Mouse (Mus musculus) lung, postnatal 10 days (tissue): Measurements from ENCODE around the gene Trim7.
"Not testable (repeated sequence)": the region's sequence is repeated elsewhere in the genome, so short reads cannot be mapped to it uniquely, and the experiment has no call there.

Experiments
- DNase-seq: peaks from one replicate; pipeline ENCODE4 v3.0.0; 2021

Trim7 gene

DNA sequence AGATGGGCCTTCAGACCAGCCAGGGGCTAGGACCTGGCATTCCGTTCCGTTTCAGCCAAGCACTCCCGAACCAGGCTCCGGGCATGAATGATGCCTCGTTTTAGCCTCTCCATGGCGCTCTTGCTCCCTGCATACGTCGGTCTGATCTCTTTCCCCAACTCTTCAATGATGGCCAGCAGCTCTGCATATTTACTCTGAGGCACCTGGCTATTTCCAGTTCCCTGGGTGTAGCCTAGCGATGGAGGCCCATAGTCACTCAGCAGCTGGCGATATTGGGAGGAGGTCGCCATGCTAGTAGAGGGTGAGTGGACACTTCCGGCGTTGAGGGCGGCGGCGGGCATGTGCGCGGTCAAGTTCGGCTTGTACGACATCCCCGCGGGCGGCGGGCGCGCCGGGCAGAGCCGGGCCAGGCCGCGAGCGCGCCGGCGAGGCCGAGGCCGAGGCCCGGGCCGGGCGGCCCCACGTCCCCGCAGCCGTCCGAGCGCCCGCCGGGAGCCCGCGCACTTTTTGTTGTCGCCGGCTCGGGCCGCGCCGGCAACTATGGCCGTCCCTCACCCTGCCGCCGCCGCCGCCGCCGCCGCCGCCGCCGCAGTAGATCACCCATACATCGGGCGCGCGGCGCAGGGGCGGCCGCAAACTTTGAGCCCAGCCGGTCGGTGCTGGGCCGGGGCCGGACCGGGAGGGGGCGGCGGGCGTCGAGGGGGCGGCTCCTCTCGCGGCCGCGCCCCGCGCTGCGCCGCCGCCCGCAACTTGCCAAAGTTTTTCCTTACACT lies at the start of gene Trim7, which contains the start of gene Gm12184:
Gene Trim7, plus strand, starts transcription at position 162 of the 773 bp plus-strand sequence.
Gene Gm12184, minus strand, starts transcription at position 677 of the 773 bp plus-strand sequence.
- DNase-seq, result peak; percentile 36

DNA sequence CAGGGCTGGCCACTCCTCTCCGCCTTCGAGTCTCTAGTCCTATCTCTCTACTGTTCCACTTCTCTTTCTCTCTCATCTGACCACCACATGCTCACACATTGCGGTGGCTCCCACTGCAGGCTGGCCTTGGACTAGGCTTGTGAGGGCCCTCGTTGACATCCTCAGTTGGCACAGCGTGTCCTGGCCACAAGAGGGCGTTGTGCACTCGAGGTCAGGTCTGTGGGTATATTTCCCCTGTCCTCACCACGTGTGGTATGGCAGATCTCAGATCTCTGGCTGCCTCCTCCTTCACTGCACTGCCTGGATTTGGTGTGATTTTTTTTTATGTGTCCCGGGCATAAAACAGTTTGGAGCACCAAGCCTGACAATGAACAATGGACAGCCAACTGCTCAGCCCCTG lies 49.3 kb upstream of the Trim7 start:
- DNase-seq, result peak; percentile 32

DNA sequence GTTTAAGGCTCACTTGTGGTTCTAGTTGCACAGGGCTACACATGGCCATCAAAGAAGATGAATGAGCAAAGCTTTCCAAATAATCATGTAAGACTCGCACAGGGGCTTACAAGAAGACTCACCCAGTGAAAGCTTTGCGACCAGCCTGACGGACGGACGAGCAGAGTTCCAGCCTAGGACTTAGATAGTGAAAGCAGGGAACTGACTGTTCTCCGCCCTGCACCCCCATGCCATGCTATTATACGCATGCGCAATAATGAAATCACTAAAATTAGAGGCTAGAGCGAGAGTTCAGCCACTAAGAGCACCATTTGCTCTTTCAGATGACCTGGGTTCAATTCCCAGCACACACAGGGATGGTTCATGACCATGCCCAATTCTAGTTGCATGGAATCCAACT lies 48.6 kb upstream of the Trim7 start:
- DNase-seq, result no peak

DNA sequence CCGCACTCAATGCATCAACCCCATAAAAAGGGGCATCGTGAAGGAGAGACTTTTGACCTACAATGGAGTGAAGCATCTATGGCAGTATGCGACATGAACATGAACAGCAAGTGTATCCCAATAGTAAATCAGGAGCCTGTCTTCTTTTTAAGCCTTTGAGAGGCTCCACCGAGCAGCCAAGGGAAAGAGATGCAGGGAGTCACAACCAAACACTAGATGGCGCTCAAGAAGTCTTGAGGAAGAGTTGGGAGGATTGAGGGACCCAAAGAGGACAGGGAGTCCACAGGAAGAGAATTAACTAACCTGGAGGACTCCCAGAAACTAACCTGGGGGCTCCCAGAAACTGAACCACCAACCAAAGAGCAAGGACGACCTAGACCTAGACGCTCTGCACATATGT lies 46.5 kb upstream of the Trim7 start:
- peak; percentile 68 for DNase-seq

DNA sequence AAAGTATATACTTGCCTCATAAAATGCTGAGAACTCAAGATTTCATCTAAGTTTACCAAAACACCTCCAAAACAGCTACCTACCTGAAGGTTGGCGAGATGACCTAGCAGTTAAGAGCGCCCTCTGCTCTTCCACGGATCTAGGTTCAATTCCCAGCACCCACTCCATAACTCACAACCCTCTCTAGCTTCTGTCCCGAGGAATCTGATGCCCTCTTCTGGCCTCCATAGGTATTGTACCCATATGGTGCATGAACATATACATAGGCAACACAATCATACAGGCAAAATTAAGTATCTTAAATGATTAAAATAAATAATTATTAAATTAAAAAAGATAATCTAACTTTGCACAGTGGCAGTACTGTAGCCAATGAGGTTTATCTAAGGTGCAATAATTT lies 43.7 kb upstream of the Trim7 start:
- no peak for DNase-seq

DNA sequence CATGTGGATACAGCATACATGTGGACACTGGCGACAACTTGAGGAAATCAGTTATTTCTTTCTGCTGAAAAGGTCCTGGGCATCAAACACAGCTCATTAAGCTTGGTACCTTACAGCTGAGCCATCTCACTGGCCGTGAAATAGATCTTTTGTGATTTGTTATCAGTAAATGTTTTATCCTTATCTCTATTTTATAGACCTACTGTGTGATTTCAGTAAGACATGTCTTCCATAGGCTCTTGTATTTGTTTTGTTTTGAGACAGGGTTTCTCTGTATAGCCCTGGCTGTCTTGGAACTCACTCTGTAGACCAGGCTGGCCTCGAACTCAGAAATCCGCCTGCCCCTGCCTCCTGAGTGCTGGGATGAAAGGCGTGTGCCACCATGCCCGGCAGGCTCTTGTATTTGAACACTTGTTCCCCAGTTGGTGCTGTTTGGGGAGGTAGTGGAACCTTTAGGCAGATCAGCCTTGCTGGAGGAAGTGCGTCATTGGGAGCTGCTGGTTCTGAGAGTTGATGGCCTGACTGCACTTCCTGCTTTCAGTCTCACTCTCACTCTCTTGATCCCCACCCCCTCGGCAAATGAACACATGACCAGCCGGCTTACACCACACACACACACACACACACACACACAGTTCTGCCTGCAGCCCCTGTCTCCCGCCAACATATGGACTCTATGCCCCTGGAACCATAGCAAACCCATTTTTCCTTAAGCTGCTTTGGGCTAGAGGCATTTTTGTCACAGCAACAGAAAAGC lies 38.3 kb upstream of the Trim7 start:
- DNase-seq, result peak; percentile 75

DNA sequence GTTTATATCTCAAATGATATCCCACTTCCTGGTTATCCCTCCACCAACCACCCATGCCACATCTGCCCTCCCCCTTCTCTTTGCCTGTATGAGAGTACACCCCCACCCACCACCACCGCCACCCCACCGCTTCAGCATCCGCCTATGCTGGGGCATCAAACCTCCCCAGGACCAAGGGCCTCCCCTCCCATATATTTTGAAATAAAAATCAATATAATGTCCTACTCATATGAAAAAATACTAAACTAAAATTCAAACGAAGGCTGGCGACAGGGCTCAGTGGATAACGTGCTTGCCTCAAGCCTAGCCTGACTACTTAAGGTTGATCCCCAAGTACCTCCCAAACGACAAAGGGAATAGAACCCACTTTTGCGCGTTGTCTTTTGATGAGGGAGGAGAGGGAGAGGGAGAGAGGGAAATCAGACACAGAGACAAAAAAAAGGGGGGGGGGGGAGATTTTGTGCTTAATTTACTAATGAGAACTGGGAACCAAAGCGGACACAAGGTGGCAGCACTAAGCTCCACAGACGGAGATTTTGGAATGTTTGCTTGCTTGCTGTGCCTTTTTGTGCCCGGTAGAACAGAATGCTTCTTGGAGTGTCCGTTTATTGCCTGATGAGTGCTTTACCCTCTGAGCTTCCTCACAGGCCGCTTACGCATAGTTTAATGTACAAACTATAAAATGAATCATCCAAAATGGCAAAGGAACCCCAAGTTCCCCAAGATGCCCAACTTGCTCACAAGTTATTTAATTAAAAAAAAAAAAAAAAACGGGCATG lies 37.4 kb upstream of the Trim7 start:
- peak; percentile 89 for DNase-seq

DNA sequence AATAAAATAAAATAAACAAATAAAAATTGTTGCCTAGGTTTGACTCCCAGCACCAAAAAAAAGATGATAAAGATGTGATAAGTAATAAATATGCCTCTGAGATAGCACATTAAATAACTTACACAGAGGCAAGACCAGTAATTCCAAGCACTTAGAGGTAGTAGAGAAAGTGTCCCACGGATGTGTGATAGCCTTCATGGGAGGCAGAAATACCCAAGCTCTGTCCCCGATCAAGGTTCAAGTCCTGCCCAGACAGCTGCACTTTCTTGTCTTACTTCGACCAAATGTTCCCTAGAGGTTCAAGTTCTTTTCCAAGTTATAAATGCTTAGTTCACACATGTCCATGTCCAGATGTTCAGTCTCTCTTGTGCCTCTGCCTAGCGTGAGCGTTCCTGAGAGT lies 36.7 kb upstream of the Trim7 start:
- no peak for DNase-seq

DNA sequence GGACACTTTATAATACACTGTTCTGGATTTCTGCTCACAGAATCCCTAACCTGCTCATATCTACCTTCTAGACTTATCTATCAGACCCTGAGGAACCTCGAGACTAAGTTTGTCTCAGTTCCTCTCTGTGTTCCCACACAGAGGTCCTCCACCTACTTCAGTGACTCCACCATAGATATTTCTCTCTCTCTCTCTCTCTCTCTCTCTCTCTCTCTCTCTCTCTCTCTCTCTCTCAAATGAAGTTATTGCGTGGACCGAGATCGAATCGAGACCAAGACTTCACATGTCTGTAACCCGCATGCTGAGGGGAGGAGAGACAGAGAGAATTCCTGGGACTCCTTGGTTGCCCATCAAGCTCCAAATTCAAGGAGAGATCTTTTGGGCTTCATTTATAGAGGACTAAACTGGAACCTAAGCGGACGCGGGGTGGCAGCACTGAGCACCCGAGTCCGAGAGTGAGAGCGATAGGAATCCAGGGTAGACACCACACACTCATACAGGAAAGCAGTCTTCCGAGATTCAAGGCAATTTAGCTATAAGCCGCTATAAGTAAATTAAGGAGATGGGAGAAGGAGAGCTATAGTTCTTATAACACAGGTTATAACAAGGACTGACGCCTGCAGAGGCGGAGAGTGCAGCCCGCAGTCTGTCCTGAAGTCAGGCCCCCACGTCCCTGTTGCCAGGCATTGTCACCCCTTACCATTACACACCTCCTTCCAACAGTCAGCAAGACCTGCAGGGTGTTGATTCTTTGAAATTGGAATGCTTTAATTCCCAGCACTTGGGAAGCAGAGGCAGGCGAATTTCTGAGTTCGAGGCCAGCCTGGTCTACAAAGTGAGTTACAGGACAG lies 35.7 kb upstream of the Trim7 start:
- DNase-seq, result peak; percentile 91

DNA sequence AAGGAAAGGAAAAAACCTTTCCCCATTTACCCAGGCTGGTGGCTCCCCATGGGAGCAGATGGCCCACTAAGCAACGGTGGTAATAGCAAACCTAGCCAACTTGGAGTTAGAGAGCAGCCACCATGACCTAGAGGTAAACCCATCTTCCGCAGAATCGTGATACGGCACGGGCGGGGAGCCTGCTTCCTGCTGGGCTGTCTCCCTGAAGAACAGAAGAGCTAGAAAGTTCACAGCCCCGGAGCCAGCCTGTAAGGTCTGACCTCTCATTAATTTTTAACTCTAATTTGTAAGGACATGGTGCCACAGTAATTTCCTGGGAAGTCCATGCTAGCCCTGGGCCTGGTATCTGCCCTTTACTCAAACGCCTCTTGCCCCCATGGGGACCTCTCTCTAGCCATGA lies 35.0 kb upstream of the Trim7 start:
- DNase-seq, result no peak

DNA sequence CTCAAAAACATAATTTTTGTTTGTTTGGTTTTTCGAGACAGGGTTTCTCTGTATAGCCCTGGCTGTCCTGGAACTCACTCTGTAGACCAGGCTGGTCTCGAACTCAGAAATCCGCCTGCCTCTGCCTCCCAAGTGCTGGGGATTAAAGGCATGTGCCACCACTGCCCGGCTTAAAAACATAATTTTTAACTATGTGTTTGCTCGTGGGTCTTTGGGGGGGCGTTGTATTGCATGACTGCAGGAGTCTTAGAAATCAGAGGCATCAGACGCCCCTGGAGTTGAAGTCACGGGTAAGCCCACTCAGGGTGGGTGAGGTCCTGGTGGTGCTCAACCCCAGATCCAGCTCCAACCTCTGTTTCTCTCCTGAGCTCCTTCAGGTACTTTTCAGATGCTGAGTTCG lies 34.0 kb upstream of the Trim7 start:
- not testable (repeated sequence) for DNase-seq

DNA sequence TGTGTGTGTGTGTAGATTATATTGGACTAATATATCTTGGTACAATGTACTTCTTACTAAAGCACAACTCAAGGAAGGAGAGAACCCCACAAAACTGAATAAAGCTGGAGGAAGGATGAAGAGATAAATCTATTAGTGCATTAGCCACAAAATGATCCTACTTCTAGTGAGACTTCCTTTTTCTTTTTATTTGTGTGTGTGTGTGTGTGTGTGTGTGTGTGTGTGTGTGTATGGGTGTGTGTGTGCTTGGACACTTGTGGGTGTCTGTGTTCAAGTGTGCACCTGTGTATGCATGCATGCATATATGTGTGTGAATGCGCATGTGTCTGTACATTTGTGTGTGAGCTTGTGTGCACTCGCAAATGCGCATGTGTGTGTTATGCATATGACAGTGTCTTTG lies 32.8 kb upstream of the Trim7 start:
- no peak for DNase-seq

DNA sequence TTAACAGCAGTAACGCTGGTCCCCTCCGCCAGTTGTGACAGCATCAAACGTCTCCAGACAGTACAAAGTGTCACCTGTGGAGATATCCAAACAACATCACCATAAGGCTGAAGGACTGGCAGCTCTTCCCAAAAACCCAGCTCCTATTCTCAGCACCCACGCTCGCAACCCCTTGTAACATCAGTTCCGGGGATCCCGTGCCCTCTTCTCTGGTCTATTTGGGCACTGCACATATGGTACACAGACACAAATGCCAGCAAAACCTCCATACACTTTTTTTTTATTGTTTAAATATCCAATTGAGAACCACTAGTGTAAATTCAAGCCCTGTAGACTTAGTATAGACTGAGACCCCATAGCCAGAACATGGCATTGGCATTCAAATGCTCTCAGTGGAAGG lies 30.7 kb upstream of the Trim7 start:
- DNase-seq, result no peak

DNA sequence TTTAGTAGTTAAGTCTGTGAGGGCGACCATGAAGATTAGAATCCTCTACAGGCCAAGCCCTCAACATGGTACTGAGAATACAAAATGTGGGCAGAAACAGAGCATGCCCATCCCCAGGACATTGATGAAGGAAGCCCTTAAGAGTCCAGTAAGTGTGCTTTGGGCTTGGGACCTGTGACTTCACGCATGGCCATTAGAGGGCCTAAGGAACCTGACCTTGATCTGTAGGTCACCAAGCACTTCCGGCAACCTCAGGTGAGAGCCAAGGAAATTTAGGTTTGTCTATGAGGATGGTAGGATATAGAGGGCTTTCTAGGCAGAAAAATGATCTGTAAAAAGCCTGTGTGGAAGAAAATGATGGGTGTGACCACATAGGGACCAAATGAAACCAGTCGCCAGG lies 29.6 kb upstream of the Trim7 start:
- DNase-seq, result no peak

DNA sequence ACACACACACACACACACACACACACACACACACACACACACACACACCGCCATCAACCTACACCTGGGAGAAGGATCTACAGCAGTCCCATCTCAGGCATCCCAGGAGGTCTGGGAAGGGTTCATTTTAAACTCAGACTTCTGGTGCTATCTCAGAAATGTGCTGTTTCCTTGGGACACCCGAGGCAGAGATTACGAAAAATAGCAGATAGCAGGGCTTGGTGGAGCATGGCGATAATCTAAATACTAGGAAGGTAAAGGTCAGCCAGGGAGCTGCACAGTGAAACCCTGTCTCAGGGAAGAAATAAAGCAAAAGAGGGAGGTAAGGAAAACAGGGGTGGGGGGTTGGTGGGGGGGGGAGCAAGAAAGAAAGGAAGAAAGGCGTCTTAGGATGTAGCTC lies 28.7 kb upstream of the Trim7 start:
- DNase-seq, result no peak

DNA sequence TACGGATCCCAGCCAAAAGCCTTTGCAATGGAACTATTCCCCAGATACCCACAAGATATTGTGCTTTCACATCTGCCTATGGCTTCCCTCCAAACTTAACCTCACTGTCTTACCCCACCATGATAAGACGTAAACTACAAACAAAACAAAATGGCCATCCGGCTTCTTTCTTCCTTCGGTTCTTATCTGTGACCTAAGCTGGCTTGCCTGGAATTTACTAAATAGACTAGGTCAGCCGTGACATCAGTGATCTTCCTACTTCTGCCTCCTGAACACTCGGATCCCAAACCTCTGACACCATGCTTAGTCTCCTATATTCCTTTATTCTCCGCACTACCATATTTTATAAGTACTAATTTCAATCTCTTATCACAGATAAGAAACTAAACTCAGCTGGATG lies 27.6 kb upstream of the Trim7 start:
- DNase-seq, result no peak

DNA sequence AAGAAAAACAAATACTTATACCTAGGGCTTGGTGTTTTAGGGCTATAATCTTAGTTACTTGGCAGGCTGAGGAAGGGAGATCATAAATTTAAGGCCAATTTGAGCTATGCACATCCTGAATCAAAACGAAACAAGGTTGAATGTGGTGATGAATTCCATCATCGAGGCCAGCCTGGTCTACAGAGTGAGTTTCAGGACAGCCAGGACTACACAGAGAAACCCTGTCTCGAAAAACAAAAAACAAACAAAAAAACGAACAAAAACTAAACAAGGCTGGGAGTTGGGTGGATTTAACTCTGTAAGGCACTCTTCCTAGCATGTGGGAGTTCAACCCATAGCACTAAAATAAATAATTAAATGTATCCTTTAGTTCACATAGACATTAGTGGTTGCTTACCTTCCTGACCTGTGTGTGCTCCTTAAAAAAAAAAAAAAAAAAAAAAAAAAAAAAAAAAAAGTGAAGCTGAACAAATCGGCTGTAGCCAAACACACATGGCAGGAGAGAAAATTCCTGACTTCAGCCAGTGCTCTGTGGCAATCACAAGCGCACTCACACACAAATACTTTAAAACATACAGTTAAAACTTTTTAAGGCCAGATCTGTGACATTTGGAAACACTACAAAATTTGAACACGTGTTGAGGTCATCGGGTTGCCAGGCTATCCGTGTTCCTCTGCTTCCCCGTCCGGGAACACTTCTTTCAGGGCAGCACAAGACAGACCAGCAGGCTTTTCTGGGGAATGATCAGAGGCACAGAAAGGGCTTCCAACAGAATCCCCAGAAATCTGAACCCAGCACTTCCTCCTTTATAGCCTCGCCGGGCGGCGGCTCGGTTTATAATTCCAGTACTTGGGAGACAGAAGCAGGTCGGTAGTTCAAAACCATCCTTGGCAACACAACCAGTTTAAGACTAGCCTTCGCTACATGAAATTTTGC lies 26.7 kb upstream of the Trim7 start:
- no peak for DNase-seq

DNA sequence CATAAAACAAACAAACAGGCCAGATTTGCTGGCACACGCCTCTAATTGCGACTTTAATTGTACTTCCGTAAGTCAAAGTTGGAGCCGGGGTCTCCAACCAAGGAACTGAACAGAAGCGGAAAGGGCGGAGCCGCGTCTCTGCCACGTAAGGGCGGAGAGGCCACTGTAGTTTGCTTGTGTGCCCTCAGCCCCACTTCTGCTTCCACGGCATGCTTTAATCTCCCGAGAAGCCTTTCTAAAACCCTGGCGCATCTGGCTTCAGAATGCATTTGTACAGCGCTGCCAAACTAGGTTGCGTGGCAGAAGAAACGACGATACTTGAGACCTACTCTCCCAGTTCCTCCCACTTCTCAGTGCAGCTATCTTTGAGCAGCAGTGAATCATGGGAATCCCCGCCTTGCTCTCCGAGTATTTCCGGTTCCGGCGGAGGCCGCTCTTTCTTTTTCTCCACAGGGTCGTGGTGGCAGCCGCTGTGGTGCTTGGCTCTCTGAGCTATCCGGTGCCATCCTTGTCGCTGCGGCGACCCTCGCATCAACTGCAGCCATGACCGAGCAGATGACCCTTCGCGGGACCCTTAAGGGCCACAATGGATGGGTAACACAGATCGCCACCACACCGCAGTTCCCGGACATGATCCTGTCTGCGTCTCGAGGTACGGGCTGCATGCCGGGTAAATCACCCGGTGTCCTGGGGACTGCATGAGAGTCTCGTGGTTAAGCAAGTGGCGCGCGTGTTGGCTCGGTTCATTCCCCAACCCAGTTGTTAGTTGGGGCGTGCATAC lies 25.8 kb upstream of the Trim7 start, which contains the start of gene Rack1:
Gene Rack1, plus strand, starts transcription at position 412 of the 781 bp plus-strand sequence.
- peak; percentile 93 for DNase-seq

DNA sequence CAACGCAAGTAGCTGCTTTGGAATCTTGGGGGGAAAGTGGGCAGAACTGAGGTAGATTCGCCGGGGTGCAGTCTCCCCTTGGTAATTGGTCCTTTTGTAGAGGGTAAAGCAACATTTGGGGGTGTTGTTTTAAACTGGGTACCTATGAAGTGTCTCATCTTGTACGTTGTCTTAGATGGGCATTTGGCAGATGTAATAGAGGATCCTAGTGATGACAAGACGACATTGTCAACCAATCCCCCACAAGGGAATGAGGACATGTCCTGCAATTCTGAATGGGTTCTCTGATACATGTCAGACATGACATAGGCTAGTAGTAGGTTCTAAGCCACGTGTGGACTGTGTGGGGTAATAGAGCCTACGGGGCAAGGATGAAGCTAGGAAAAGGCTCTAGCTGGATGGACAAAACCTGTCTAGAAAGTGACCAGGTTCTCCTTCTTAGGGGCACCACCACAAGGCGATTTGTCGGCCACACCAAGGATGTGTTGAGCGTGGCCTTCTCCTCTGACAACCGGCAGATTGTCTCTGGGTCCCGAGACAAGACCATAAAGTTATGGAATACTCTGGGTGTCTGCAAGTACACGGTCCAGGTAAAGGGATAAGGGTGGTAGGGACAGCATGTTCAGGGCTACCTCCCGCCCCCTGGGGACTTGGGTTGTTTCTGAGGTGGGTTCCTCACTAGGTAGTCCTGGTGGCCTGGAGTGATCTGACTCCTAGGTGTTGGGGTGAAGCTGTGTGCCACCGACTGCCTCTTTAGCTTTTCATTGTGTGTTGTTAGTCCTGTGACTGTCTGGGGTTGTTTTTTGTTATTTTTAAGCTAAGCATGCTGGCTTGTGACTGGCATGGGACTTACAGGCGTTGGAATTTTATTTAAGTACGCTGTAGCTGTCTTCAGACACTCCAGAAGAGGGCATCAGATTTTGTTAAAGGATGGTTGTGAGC lies 23.8 kb upstream of the Trim7 start:
- no peak for DNase-seq
